Mouse (Mus musculus): ENCODE measurements around the gene Hibadh. TPM values are rescaled to one million over a fixed set of nuclear protein-coding genes. Genes with fewer than 3 reads are reported as not detected.
A peak's percentile ranks its signal among the peaks of the same experiment; 100 is the strongest.

The Hibadh gene
- total and polyA plus RNA-seq, 3 experiments: 49.8 to 188 (median 181) TPM

GRCm38 (mm10) chr6:52567327-52568299 lies 72.6 kb downstream of the Hibadh start:
- no peak for DNase-seq

- DNase-seq: no peak
Observed at GRCm38 (mm10) chr6:52565210-52565609, 75.0 kb downstream of the Hibadh start.

- DNase-seq: no peak
Observed at GRCm38 (mm10) chr6:52562994-52563393, 77.2 kb downstream of the Hibadh start.

GRCm38 (mm10) chr6:52559041-52559440 lies 81.1 kb downstream of the Hibadh start:
- DNase-seq: no peak

GRCm38 (mm10) chr6:52544376-52544775 lies 95.8 kb downstream of the Hibadh start:
- no peak for DNase-seq

- DNase-seq: no peak
Observed at GRCm38 (mm10) chr6:52542464-52542863, 97.7 kb downstream of the Hibadh start.

GRCm38 (mm10) chr6:52539911-52540310 lies 100.3 kb downstream of the Hibadh start:
- no peak for DNase-seq

- DNase-seq: no peak
Observed at GRCm38 (mm10) chr6:52535072-52535704, 105.0 kb downstream of the Hibadh start.

- no peak for DNase-seq
Observed at GRCm38 (mm10) chr6:52532144-52532492, 108.1 kb downstream of the Hibadh start.

- DNase-seq: no peak
Observed at GRCm38 (mm10) chr6:52531366-52532143, 108.6 kb downstream of the Hibadh start.

GRCm38 (mm10) chr6:52530861-52531260 lies 109.3 kb downstream of the Hibadh start:
- DNase-seq: no peak

- DNase-seq: no peak
Observed at GRCm38 (mm10) chr6:52524226-52524625, 116.0 kb downstream of the Hibadh start.

GRCm38 (mm10) chr6:52518704-52519103 lies 121.5 kb downstream of the Hibadh start:
- DNase-seq: no peak

GRCm38 (mm10) chr6:52517272-52517671 lies 122.9 kb downstream of the Hibadh start:
- DNase-seq: no peak

GRCm38 (mm10) chr6:52513876-52514405 lies 126.2 kb downstream of the Hibadh start:
- peak; percentile 43 for DNase-seq

- DNase-seq: no peak
Observed at GRCm38 (mm10) chr6:52508789-52509188, 131.4 kb downstream of the Hibadh start.

GRCm38 (mm10) chr6:52507946-52508345 lies 132.2 kb downstream of the Hibadh start:
- no peak for DNase-seq

GRCm38 (mm10) chr6:52507171-52507570 lies 133.0 kb downstream of the Hibadh start:
- no peak for DNase-seq

GRCm38 (mm10) chr6:52505777-52506755 lies 134.1 kb downstream of the Hibadh start:
- peak; percentile 71 for DNase-seq

GRCm38 (mm10) chr6:52504676-52505460 lies 135.3 kb downstream of the Hibadh start:
- DNase-seq: peak; percentile 45
